Mouse (Mus musculus): ENCODE measurements at regions not wholly inside any gene's neighbourhood (a gene's known extent, or its start where the extent isn't known, plus 50 kb on each side); places are given as distances from the start of the nearest gene placed in this dataset.

GRCm38 (mm10) chr12:118650483-118651160 is 195.5 kb upstream of the Sp8 start:
- no peaks in the 10 kb centered on the region for H3K79me2 ChIP-seq (ENCODE audit: control insufficient read depth, insufficient read depth, low read length, poor library complexity)
- H3K27me3 ChIP-seq (ENCODE audit: control insufficient read depth in 1 of 2, insufficient read depth in 2 of 2, low read length in 2 of 2): no peaks in the 10 kb centered on the region
- no peak for TF ChIP-seq HCFC1 (IDR thresholded peaks at IDR 0.05; ENCODE audit: low read depth, low read length)
- no peak for TF ChIP-seq UBTF (IDR thresholded peaks at IDR 0.05; ENCODE audit: borderline replicate concordance, insufficient read depth, low read depth, low read length)
- no peak for TF ChIP-seq MAZ (IDR thresholded peaks at IDR 0.05; ENCODE audit: low read depth, low read length)
- TF ChIP-seq MYB (IDR thresholded peaks at IDR 0.05; ENCODE audit: low read depth, low read length): no peak
- no peak for TF ChIP-seq ZC3H11A (IDR thresholded peaks at IDR 0.05; ENCODE audit: low read depth, low read length)
- TF ChIP-seq MAFK (IDR thresholded peaks at IDR 0.05; ENCODE audit: borderline replicate concordance, low read depth, low read length): no peak
- TF ChIP-seq SIN3A (IDR thresholded peaks at IDR 0.05; ENCODE audit: low read length): no peak
- TF ChIP-seq GATA1 (IDR thresholded peaks at IDR 0.05; ENCODE audit: low read depth, low read length): no peak
- no peak for TF ChIP-seq MAX (IDR thresholded peaks at IDR 0.05; ENCODE audit: low read length)
- no peak for TF ChIP-seq CHD2 (IDR thresholded peaks at IDR 0.05; ENCODE audit: low read length)
- TF ChIP-seq ZKSCAN1 (IDR thresholded peaks at IDR 0.05; ENCODE audit: low read depth, low read length): no peak
- no peak for TF ChIP-seq RCOR1 (IDR thresholded peaks at IDR 0.05; ENCODE audit: low read depth, low read length)
- no peak for TF ChIP-seq EP300 (IDR thresholded peaks at IDR 0.05; ENCODE audit: low read depth in 1 of 2, low read length in 2 of 2)
- no peak for TF ChIP-seq TCF12 (IDR thresholded peaks at IDR 0.05; ENCODE audit: low read depth, low read length)
- TF ChIP-seq RAD21 (IDR thresholded peaks at IDR 0.05; ENCODE audit: low read depth, low read length): no peak
- no peak for TF ChIP-seq KAT2A (conservative IDR thresholded peaks at IDR 0.05; ENCODE audit: low read depth, low read length)
- no peak overlapping the region for H3K9ac ChIP-seq (ENCODE audit: control insufficient read depth, low read depth, low read length, poor library complexity, severe bottlenecking)
- no peaks in the 10 kb centered on the region for H3K36me3 ChIP-seq (ENCODE audit: control insufficient read depth in 1 of 2, insufficient read depth in 2 of 2, low read length in 2 of 2)
- no peak overlapping the region for H3K4me3 ChIP-seq (ENCODE audit: control insufficient read depth in 1 of 2, insufficient read depth in 1 of 2, low read depth in 2 of 2, low read length in 2 of 2)
- H3K9me3 ChIP-seq (replicated peaks; ENCODE audit: insufficient read depth, low read length): no peaks in the 10 kb centered on the region
- DNase-seq (ENCODE audit: low read depth, low spot score): no peak
- no peak overlapping the region for H3K27ac ChIP-seq (ENCODE audit: control insufficient read depth, low read depth, low read length)
- H3K4me1 ChIP-seq (ENCODE audit: control insufficient read depth in 1 of 2, insufficient read depth in 2 of 2, low read length in 2 of 2): no peaks in the 10 kb centered on the region; a peak in 1 of 4 replicates

- H3K27ac ChIP-seq (ENCODE audit: control insufficient read depth, low read depth, low read length): no peak overlapping the region
- H3K36me3 ChIP-seq (ENCODE audit: control insufficient read depth in 1 of 2, insufficient read depth in 2 of 2, low read length in 2 of 2): no peaks in the 10 kb centered on the region
- no peaks in the 10 kb centered on the region for H3K79me2 ChIP-seq (ENCODE audit: control insufficient read depth, insufficient read depth, low read length, poor library complexity)
- peak; percentile 1 for DNase-seq (ENCODE audit: low read depth, low spot score)
- no peak overlapping the region for H3K9ac ChIP-seq (ENCODE audit: control insufficient read depth, low read depth, low read length, poor library complexity, severe bottlenecking)
- H3K27me3 ChIP-seq (ENCODE audit: control insufficient read depth in 1 of 2, insufficient read depth in 2 of 2, low read length in 2 of 2): no peaks in the 10 kb centered on the region
- H3K4me3 ChIP-seq (ENCODE audit: control insufficient read depth in 1 of 2, insufficient read depth in 1 of 2, low read depth in 2 of 2, low read length in 2 of 2): no peak overlapping the region
- H3K9me3 ChIP-seq (replicated peaks; ENCODE audit: insufficient read depth, low read length): no peaks in the 10 kb centered on the region
- no peak for TF ChIP-seq MAZ (IDR thresholded peaks at IDR 0.05; ENCODE audit: low read depth, low read length)
- H3K4me1 ChIP-seq (ENCODE audit: control insufficient read depth in 1 of 2, insufficient read depth in 2 of 2, low read length in 2 of 2): no peaks in the 10 kb centered on the region; a peak in 1 of 4 replicates
Observed at GRCm38 (mm10) chr12:118649323-118649973, 196.7 kb upstream of the Sp8 start.
